Mouse (Mus musculus) liver, adult 2 months (tissue): ENCODE results near the gene Lrrc74b. TPM values are rescaled to one million over a fixed set of nuclear protein-coding genes. Genes with fewer than 3 reads are reported as not detected.
A peak's percentile ranks its signal among the peaks of the same experiment; 100 is the strongest.
"Not testable (repeated sequence)": the region's sequence is repeated elsewhere in the genome, so short reads cannot be mapped to it uniquely, and the experiment has no call there.

ENCODE experiments used
- DNase-seq: peaks from one replicate; pipeline ENCODE4 v3.0.0-alpha.2; 2011; ENCODE audit warnings: low read depth, low spot score; ENCODE audit errors: extremely low read depth
- H3K27ac ChIP-seq: fragments of 200-500 bp; replicated peaks from 2 replicates; pipeline ENCODE4 v1.5.1; 2012; ENCODE audit warnings: low read depth, mild to moderate bottlenecking, control low read depth, inconsistent platforms, low read length; ENCODE audit not compliant: insufficient read depth
- H3K27me3 ChIP-seq: fragments of 200-500 bp; 2 replicates; pipeline ENCODE4 v1.6.1; 2012; ENCODE audit warnings: mild to moderate bottlenecking, moderate library complexity, low read length, inconsistent platforms; ENCODE audit not compliant: control insufficient read depth, insufficient read depth
- H3K36me3 ChIP-seq: fragments of 200-500 bp; 2 replicates; pipeline ENCODE4 v1.6.1; 2012; ENCODE audit warnings: low read length, inconsistent platforms; ENCODE audit not compliant: control insufficient read depth, insufficient read depth
- H3K4me1 ChIP-seq: fragments of 200-500 bp; 2 replicates; pipeline ENCODE4 v1.6.1; 2011; ENCODE audit warnings: low read length; ENCODE audit not compliant: control insufficient read depth, insufficient read depth
- H3K4me3 ChIP-seq: fragments of 200-500 bp; 2 replicates; pipeline ENCODE4 v1.5.1; 2011; ENCODE audit warnings: low read depth, mild to moderate bottlenecking, control low read depth, low read length, moderate library complexity; ENCODE audit not compliant: insufficient read depth
- H3K79me2 ChIP-seq: fragments of 200-500 bp; 2 replicates; pipeline ENCODE4 v1.6.1; 2012; ENCODE audit warnings: inconsistent platforms, mild to moderate bottlenecking, low read length, moderate library complexity; ENCODE audit not compliant: control insufficient read depth, insufficient read depth
- H3K9ac ChIP-seq: fragments of 200-500 bp; 2 replicates; pipeline ENCODE4 v1.6.1; 2012; ENCODE audit warnings: low read depth, mild to moderate bottlenecking, control low read depth, inconsistent platforms, low read length
- CTCF ChIP-seq: fragments of 200-500 bp; IDR thresholded peaks from 2 replicates; pipeline ENCODE4 v1.5.1; 2011; ENCODE audit warnings: low read depth, low read length, control low read depth
- POLR2A ChIP-seq: fragments of 200-500 bp; IDR thresholded peaks from 2 replicates; pipeline ENCODE4 v1.6.1; 2011; ENCODE audit warnings: low read length, control low read depth; ENCODE audit not compliant: insufficient read depth; ENCODE audit errors: extremely low read depth
- WGBS: fragments of 180-500 bp; shearing (Covaris S2); methylation state at CpG from one replicate; pipeline ENCODE4 v1.1.7; 2018; 5-methylcytosine and 5-hydroxymethylcytosine counted together
- polyA plus RNA-seq: library from polyadenylated mRNA; depleted of rRNA; stranded (reverse); fragments of >200 nt; gene quantifications from 2 replicates; pipeline ENCODE4 v1.2.3, GENCODE M21; 2012
- total RNA-seq: library from RNA; depleted of rRNA; stranded (reverse); fragments of >200 nt; gene quantifications from 2 replicates; pipeline ENCODE4 v1.2.3, GENCODE M21; 2014

Lrrc74b gene
- total and polyA plus RNA-seq, 2 experiments: not detected

- Histone ChIP-seq H3K4me1 (peaks cover 7% of the 10 kb centered on the region), H3K79me2 (peaks cover 4% of the 10 kb centered on the region; the same call in 1 of the 2 replicates), H3K9ac (no peak overlapping the region), H3K4me3 (no peak overlapping the region), H3K27ac (no peak overlapping the region), H3K27me3 (no peaks in the 10 kb centered on the region), H3K36me3 (peaks cover 3% of the 10 kb centered on the region; the same call in 1 of the 2 replicates)
- WGBS: 35% methylated on average over 2 of the region's 2 CpGs
- DNase-seq: no peak
- TF ChIP-seq POLR2A: no peak
- TF ChIP-seq CTCF: no peak
Observed at GRCm38 (mm10) chr16:17510686-17511085, 50.4 kb downstream of the Lrrc74b start.

- Histone ChIP-seq H3K4me1 (peaks cover 7% of the 10 kb centered on the region), H3K27me3 (no peaks in the 10 kb centered on the region), H3K36me3 (peaks cover 3% of the 10 kb centered on the region; the same call in 1 of the 2 replicates), H3K27ac (no peak overlapping the region), H3K4me3 (no peak overlapping the region), H3K9ac (no peak overlapping the region), H3K79me2 (peaks cover 4% of the 10 kb centered on the region; the same call in 1 of the 2 replicates)
- DNase-seq: no peak
- WGBS: 100% methylated on average over 2 of the region's 2 CpGs
- TF ChIP-seq CTCF (no peak), POLR2A (no peak)
Observed at GRCm38 (mm10) chr16:17510143-17510542, 50.9 kb downstream of the Lrrc74b start.

GRCm38 (mm10) chr16:17509240-17509597 is 51.8 kb downstream of the Lrrc74b start:
- H3K9ac ChIP-seq: peak overlapping the region; percentile 86
- H3K27me3 ChIP-seq: no peaks in the 10 kb centered on the region
- peaks cover 7% of the 10 kb centered on the region for H3K4me1 ChIP-seq
- H3K4me3 ChIP-seq: peak overlapping the region; percentile 94
- H3K36me3 ChIP-seq: peaks cover 3% of the 10 kb centered on the region; the same call in 1 of the 2 replicates
- WGBS: 4% methylated on average over 9 of the region's 9 CpGs
- H3K27ac ChIP-seq: peak overlapping the region; percentile 92
- no peak for DNase-seq
- TF ChIP-seq POLR2A (no peak), CTCF (no peak)
- H3K79me2 ChIP-seq: peaks cover 4% of the 10 kb centered on the region; the same call in 1 of the 2 replicates

GRCm38 (mm10) chr16:17508546-17509239 is 52.4 kb downstream of the Lrrc74b start, which contains the start of gene Lztr1:
Lztr1 (plus strand) TSS chr16:17508688.
- WGBS: under 1% methylated on average over 50 of the region's 50 CpGs
- Histone ChIP-seq H3K4me3 (peak within 1 kb of the TSS; percentile 94), H3K4me1 (peaks cover 7% of the 10 kb centered on the region), H3K27ac (peak within 1 kb of the TSS; percentile 92), H3K79me2 (peaks cover 4% of the 10 kb centered on the region; the same call in 1 of the 2 replicates), H3K27me3 (no peaks in the 10 kb centered on the region), H3K9ac (peak within 1 kb of the TSS; percentile 86), H3K36me3 (no peaks in the 10 kb centered on the region; the same call in 1 of the 2 replicates)
- peak; percentile 77 for DNase-seq
- TF ChIP-seq CTCF (no peak), POLR2A (peak; percentile 52; the same call in 1 of the 2 replicates)

- 22% methylated on average over 3 of the region's 3 CpGs for WGBS
- not testable (repeated sequence) for H3K9ac ChIP-seq, DNase-seq, H3K79me2 ChIP-seq, H3K27me3 ChIP-seq, H3K4me1 ChIP-seq, H3K36me3 ChIP-seq
- Histone ChIP-seq H3K4me3 (peak overlapping the region; percentile 94; the same call in 1 of the 2 replicates), H3K27ac (peak overlapping the region; percentile 92; the same call in 1 of the 2 replicates)
Observed at GRCm38 (mm10) chr16:17508031-17508430, 53.0 kb downstream of the Lrrc74b start.

GRCm38 (mm10) chr16:17507018-17507552 is 54.0 kb downstream of the Lrrc74b start:
- Histone ChIP-seq H3K4me3 (no peak overlapping the region), H3K4me1 (peaks cover 7% of the 10 kb centered on the region), H3K9ac (no peak overlapping the region), H3K79me2 (peaks cover 4% of the 10 kb centered on the region; the same call in 1 of the 2 replicates), H3K36me3 (no peaks in the 10 kb centered on the region), H3K27me3 (no peaks in the 10 kb centered on the region), H3K27ac (no peak overlapping the region)
- TF ChIP-seq POLR2A: no peak
- TF ChIP-seq CTCF: no peak
- DNase-seq: no peak
- 89% methylated on average over 5 of the region's 5 CpGs for WGBS
